Mouse (Mus musculus) limb, embryonic 11.5 days (tissue): ENCODE results near the gene Nxpe4. TPM values are rescaled to one million over a fixed set of nuclear protein-coding genes. Genes with fewer than 3 reads are reported as not detected.

Source experiments
- ATAC-seq: fragments of 200-750 bp; cut with Nextera tagmentation; 2 replicates; pipeline ENCODE4 v1.8.0; 2017; ENCODE audit warnings: low read depth; ENCODE audit not compliant: insufficient number of reproducible peaks, low FRiP score, low TSS enrichment
- DNase-seq: peaks from one replicate; pipeline ENCODE4 v3.0.0-alpha.2; 2015; ENCODE audit warnings: low spot score
- H3K27ac ChIP-seq: fragments of 300-500 bp; sonication (generic); replicated peaks from 2 replicates; pipeline ENCODE4 v1.5.1; 2014; ENCODE audit warnings: low read depth, mild to moderate bottlenecking, low read length
- H3K27me3 ChIP-seq: fragments of 300-500 bp; sonication (generic); 2 replicates; pipeline ENCODE4 v1.6.1; 2014; ENCODE audit warnings: mild to moderate bottlenecking, low read length, mixed read lengths; ENCODE audit not compliant: control insufficient read depth, insufficient read depth
- H3K36me3 ChIP-seq: fragments of 300-500 bp; sonication (generic); 2 replicates; pipeline ENCODE4 v1.6.1; 2014; ENCODE audit warnings: mild to moderate bottlenecking, low read length, moderate library complexity, mixed read lengths; ENCODE audit not compliant: control insufficient read depth, insufficient read depth
- H3K4me1 ChIP-seq: fragments of 300-500 bp; sonication (generic); 2 replicates; pipeline ENCODE4 v1.6.1; 2014; ENCODE audit warnings: low read length, mixed read lengths; ENCODE audit not compliant: control insufficient read depth, insufficient read depth
- H3K4me2 ChIP-seq: fragments of 300-500 bp; sonication (generic); 2 replicates; pipeline ENCODE4 v1.6.1; 2014; ENCODE audit warnings: low read depth, mild to moderate bottlenecking, moderate library complexity; ENCODE audit not compliant: severe bottlenecking
- H3K4me3 ChIP-seq: fragments of 300-500 bp; sonication (generic); 2 replicates; pipeline ENCODE4 v1.5.1; 2014; ENCODE audit warnings: low read depth, low read length
- H3K9ac ChIP-seq: fragments of 300-500 bp; sonication (generic); 2 replicates; pipeline ENCODE4 v1.6.1; 2014; ENCODE audit warnings: mild to moderate bottlenecking, low read length
- H3K9me3 ChIP-seq: fragments of 300-500 bp; sonication (generic); 2 replicates; pipeline ENCODE4 v1.6.1; 2016; ENCODE audit warnings: low read length; ENCODE audit not compliant: control insufficient read depth
- WGBS: fragments of 180-500 bp; shearing (Covaris S2); extraction: QIAGEN DNeasy Blood & Tissue Kit; methylation state at CpG from one replicate; pipeline ENCODE4 v1.1.7; 2014; 5-methylcytosine and 5-hydroxymethylcytosine counted together
- polyA plus RNA-seq: library from polyadenylated mRNA; unstranded; fragments of >200 nt; fragmentation: Nextera tagmentation; extraction: Ambion mirVana; gene quantifications from 2 replicates; pipeline ENCODE4 v1.2.1, GENCODE M21; 2014

Gene Nxpe4
- polyA plus RNA-seq, 1 experiment from 2014 or later, result 7.0 TPM

GRCm38 (mm10) chr9:48361815-48362631, 200.2 kb downstream of the Nxpe4 start:
- DNase-seq, result no peak
- ATAC-seq, result no peak
- Histone ChIP-seq H3K9me3 (no peaks in the 10 kb centered on the region), H3K9ac (no peak overlapping the region), H3K4me3 (no peak overlapping the region), H3K36me3 (no peaks in the 10 kb centered on the region), H3K4me2 (no peak overlapping the region), H3K27ac (no peak overlapping the region), H3K27me3 (no peaks in the 10 kb centered on the region), H3K4me1 (0 out of 2 replicates have a peak, but pooled peaks cover 2% of the 10 kb centered on the region)
- WGBS, result 62% methylated on average over 14 of the region's 14 CpGs

- no peak for ATAC-seq
- H3K27ac ChIP-seq, result no peak overlapping the region
- 88% methylated on average over 6 of the region's 6 CpGs for WGBS
These were observed 200.9 kb downstream of the Nxpe4 start for GRCm38 (mm10) chr9:48362743-48363142.

GRCm38 (mm10) chr9:48373232-48373878, 211.5 kb downstream of the Nxpe4 start:
- no peak for DNase-seq
- ATAC-seq, result no peak

More at GRCm38 (mm10) chr9:48362743-48363142, 200.9 kb downstream of the Nxpe4 start:
- Histone ChIP-seq H3K27me3 (no peaks in the 10 kb centered on the region), H3K4me2 (no peak overlapping the region), H3K4me1 (0 out of 2 replicates have a peak, but pooled peaks cover 2% of the 10 kb centered on the region), H3K9ac (no peak overlapping the region), H3K4me3 (no peak overlapping the region), H3K9me3 (no peaks in the 10 kb centered on the region), H3K36me3 (no peaks in the 10 kb centered on the region)
- no peak for DNase-seq

GRCm38 (mm10) chr9:48374357-48374756, 212.5 kb downstream of the Nxpe4 start:
- Histone ChIP-seq H3K9ac (no peak overlapping the region), H3K27ac (no peak overlapping the region), H3K4me1 (no peaks in the 10 kb centered on the region), H3K4me2 (no peak overlapping the region), H3K27me3 (no peaks in the 10 kb centered on the region), H3K4me3 (no peak overlapping the region), H3K36me3 (no peaks in the 10 kb centered on the region), H3K9me3 (no peaks in the 10 kb centered on the region)
- ATAC-seq (no peak), DNase-seq (no peak)
- 71% methylated on average over 2 of the region's 2 CpGs for WGBS

More at GRCm38 (mm10) chr9:48373232-48373878, 211.5 kb downstream of the Nxpe4 start:
- 72% methylated on average over 4 of the region's 4 CpGs for WGBS
- Histone ChIP-seq H3K27ac (no peak overlapping the region), H3K9me3 (no peaks in the 10 kb centered on the region), H3K36me3 (no peaks in the 10 kb centered on the region), H3K4me3 (no peak overlapping the region), H3K4me1 (no peaks in the 10 kb centered on the region), H3K9ac (no peak overlapping the region), H3K4me2 (no peak overlapping the region), H3K27me3 (no peaks in the 10 kb centered on the region)

GRCm38 (mm10) chr9:48388451-48388850, 226.6 kb downstream of the Nxpe4 start:
- H3K9ac ChIP-seq, result no peak overlapping the region

GRCm38 (mm10) chr9:48389983-48390382, 228.2 kb downstream of the Nxpe4 start:
- H3K27me3 ChIP-seq, result no peaks in the 10 kb centered on the region
- H3K9me3 ChIP-seq, result no peaks in the 10 kb centered on the region
- 58% methylated on average over 3 of the region's 3 CpGs for WGBS
- no peaks in the 10 kb centered on the region for H3K4me1 ChIP-seq
- DNase-seq, result no peak
- H3K9ac ChIP-seq, result no peak overlapping the region
- H3K36me3 ChIP-seq, result no peaks in the 10 kb centered on the region
- no peak for ATAC-seq
- no peak overlapping the region for H3K4me2 ChIP-seq
- H3K27ac ChIP-seq, result no peak overlapping the region
- H3K4me3 ChIP-seq, result no peak overlapping the region

More at GRCm38 (mm10) chr9:48388451-48388850, 226.6 kb downstream of the Nxpe4 start:
- Histone ChIP-seq H3K27ac (no peak overlapping the region), H3K4me1 (no peaks in the 10 kb centered on the region), H3K9me3 (no peaks in the 10 kb centered on the region), H3K4me3 (no peak overlapping the region), H3K36me3 (no peaks in the 10 kb centered on the region), H3K4me2 (no peak overlapping the region), H3K27me3 (no peaks in the 10 kb centered on the region)
- ATAC-seq (no peak), DNase-seq (no peak)
- 70% methylated on average over 4 of the region's 4 CpGs for WGBS

GRCm38 (mm10) chr9:48403590-48404209, 241.9 kb downstream of the Nxpe4 start:
- Histone ChIP-seq H3K9me3 (no peaks in the 10 kb centered on the region), H3K27ac (no peak overlapping the region), H3K4me3 (no peak overlapping the region), H3K36me3 (no peaks in the 10 kb centered on the region), H3K4me1 (no peaks in the 10 kb centered on the region), H3K9ac (no peak overlapping the region), H3K27me3 (no peaks in the 10 kb centered on the region), H3K4me2 (no peak overlapping the region)
- no peak for DNase-seq
- 92% methylated on average over 10 of the region's 10 CpGs for WGBS
- no peak for ATAC-seq

- 68% methylated on average over 3 of the region's 3 CpGs for WGBS
- H3K36me3 ChIP-seq, result no peaks in the 10 kb centered on the region
- no peak for ATAC-seq
- no peaks in the 10 kb centered on the region for H3K4me1 ChIP-seq
- H3K27ac ChIP-seq, result no peak overlapping the region
- H3K9me3 ChIP-seq, result no peaks in the 10 kb centered on the region
- no peak overlapping the region for H3K4me3 ChIP-seq
- H3K9ac ChIP-seq, result no peak overlapping the region
- DNase-seq, result no peak
- no peak overlapping the region for H3K4me2 ChIP-seq
- H3K27me3 ChIP-seq, result no peaks in the 10 kb centered on the region
These were observed 242.9 kb downstream of the Nxpe4 start for GRCm38 (mm10) chr9:48404687-48405086.
